Mouse (Mus musculus) forebrain, embryonic 16.5 days (tissue): Measurements from ENCODE around the gene Polg. TPM values are rescaled to one million over a fixed set of nuclear protein-coding genes. Genes with fewer than 3 reads are reported as not detected.

ENCODE experiments used
- ATAC-seq: fragments of 200-750 bp; cut with Nextera tagmentation; 2 replicates; pipeline ENCODE4 v1.8.0; 2017; ENCODE audit warnings: mild to moderate bottlenecking, moderate library complexity
- H3K27ac ChIP-seq: fragments of 300-500 bp; sonication (generic); 2 replicates; pipeline ENCODE4 v1.5.1; 2014; ENCODE audit warnings: low read length, control low read depth
- H3K27me3 ChIP-seq: fragments of 300-500 bp; sonication (generic); replicated peaks from 2 replicates; pipeline ENCODE4 v1.6.1; 2014; ENCODE audit warnings: low read length; ENCODE audit not compliant: control insufficient read depth, insufficient read depth
- H3K36me3 ChIP-seq: fragments of 300-500 bp; sonication (generic); 2 replicates; pipeline ENCODE4 v1.6.1; 2014; ENCODE audit not compliant: control insufficient read depth, insufficient read depth
- H3K4me1 ChIP-seq: fragments of 300-500 bp; sonication (generic); replicated peaks from 2 replicates; pipeline ENCODE4 v1.6.1; 2014; ENCODE audit warnings: low read length; ENCODE audit not compliant: control insufficient read depth, insufficient read depth
- H3K4me2 ChIP-seq: fragments of 300-500 bp; sonication (generic); 2 replicates; pipeline ENCODE4 v1.6.1; 2014; ENCODE audit warnings: mild to moderate bottlenecking, low read length, control low read depth
- H3K4me3 ChIP-seq: fragments of 300-500 bp; sonication (generic); replicated peaks from 2 replicates; pipeline ENCODE4 v1.5.1; 2014; ENCODE audit warnings: mild to moderate bottlenecking, low read length, control low read depth
- H3K9ac ChIP-seq: fragments of 300-500 bp; sonication (generic); replicated peaks from 2 replicates; pipeline ENCODE4 v1.6.1; 2014; ENCODE audit warnings: low read depth, low read length, control low read depth
- H3K9me3 ChIP-seq: fragments of 300-500 bp; sonication (generic); 2 replicates; pipeline ENCODE4 v1.6.1; 2016; ENCODE audit warnings: low read length; ENCODE audit not compliant: control insufficient read depth
- WGBS: fragments of 180-500 bp; shearing (Covaris S2); extraction: QIAGEN DNeasy Blood & Tissue Kit; methylation state at CpG from one replicate; pipeline ENCODE4 v1.1.7; 2014; 5-methylcytosine and 5-hydroxymethylcytosine counted together
- microRNA-seq: library from miRNA; unstranded; fragments of <30 nt; microRNA quantifications from one replicate; pipeline ENCODE4, GENCODE M21; 2017
- polyA plus RNA-seq: library from polyadenylated mRNA; unstranded; fragments of >200 nt; fragmentation: Nextera tagmentation; extraction: Ambion mirVana; gene quantifications from 2 replicates; pipeline ENCODE4 v1.2.1, GENCODE M21; 2015

Gene Polg
- polyA plus RNA-seq, 1 experiment from 2014 or later: 34.6 TPM

DNA sequence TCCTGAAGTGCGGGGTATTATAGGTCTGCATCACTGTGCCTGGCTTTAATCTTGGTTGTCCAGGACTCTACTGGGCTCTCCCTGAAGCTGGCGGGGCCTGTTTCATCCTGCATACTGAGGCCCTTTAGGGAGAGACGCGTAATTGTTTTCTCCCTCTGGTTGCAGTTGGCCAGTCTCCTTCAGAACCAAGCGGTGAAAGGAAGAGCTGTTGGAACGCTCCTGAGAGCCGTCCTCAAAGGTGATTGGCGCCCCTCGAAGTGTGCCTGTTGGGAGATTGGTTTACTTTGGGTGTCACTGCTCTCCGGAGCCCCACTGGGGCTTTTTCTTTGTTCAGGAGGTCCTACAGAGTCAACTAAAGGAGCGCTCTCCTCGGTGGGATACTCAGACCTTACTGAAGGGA is 67.2 kb downstream of the Polg start:
- Histone ChIP-seq H3K27ac (no peak overlapping the region), H3K4me2 (no peak overlapping the region), H3K27me3 (no peaks in the 10 kb centered on the region), H3K9ac (no peak overlapping the region), H3K4me3 (no peak overlapping the region), H3K9me3 (no peaks in the 10 kb centered on the region), H3K36me3 (no peaks in the 10 kb centered on the region), H3K4me1 (no peaks in the 10 kb centered on the region)
- ATAC-seq: no peak
- 69% methylated on average over 12 of the region's 12 CpGs for WGBS

DNA sequence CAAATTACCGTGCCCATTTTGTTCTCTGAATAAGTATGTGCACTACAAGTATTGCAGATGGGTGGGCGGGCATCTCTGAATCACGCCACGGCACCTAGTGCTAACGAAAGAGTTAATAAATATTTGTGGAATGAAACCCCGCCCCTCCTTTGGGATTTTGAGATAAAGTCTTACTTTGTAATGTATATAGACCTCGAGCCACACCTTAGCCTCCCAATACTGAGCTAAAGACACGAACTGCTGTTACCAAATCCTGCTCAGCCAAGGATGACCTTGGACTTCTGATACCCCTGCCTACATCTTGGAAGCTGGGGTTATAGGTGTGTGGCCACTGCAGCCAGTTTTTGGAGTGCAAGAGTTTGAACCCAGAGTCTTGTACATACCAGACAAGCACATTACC is 67.7 kb downstream of the Polg start:
- Histone ChIP-seq H3K27me3 (no peaks in the 10 kb centered on the region), H3K4me1 (no peaks in the 10 kb centered on the region), H3K9ac (no peak overlapping the region), H3K27ac (no peak overlapping the region), H3K4me2 (no peak overlapping the region), H3K36me3 (no peaks in the 10 kb centered on the region), H3K9me3 (no peaks in the 10 kb centered on the region), H3K4me3 (no peak overlapping the region)
- no peak for ATAC-seq
- WGBS: 86% methylated on average over 8 of the region's 8 CpGs

DNA sequence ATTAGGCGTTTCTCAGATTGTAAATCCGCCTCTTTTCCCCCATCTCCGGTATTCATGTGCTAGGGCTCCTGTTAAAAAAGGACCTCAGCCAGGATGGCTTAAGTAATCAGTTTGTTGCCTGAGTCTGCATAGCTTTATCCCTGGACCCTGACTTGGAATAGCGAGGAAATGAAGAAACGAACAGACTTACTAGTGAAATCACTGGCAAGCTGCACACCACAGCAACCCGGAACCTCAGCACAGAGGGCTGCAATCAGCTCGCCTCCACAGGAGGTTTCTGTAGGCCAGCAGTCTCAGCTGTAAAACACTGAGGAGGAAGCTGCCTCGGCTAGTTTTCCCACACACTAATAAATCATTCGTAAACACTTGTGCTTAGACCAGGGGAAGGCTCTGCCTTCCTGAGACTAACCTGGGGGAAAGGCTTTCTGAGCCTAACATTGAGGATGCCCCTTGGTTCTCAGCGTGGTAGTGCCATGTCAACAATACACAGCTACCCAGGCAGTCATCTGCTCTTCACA is 68.7 kb downstream of the Polg start:
- Histone ChIP-seq H3K4me3 (no peak overlapping the region), H3K36me3 (no peaks in the 10 kb centered on the region), H3K9me3 (no peaks in the 10 kb centered on the region), H3K9ac (no peak overlapping the region), H3K27ac (no peak overlapping the region), H3K27me3 (no peaks in the 10 kb centered on the region), H3K4me2 (no peak overlapping the region), H3K4me1 (peaks cover 4% of the 10 kb centered on the region)
- ATAC-seq: no peak
- WGBS: 89% methylated on average over 10 of the region's 10 CpGs

Small RNA genes lying within 50 kb of the gene (microRNA-seq; reads per million reads assigned to microRNA genes)
- gene Mir9-3: 775 reads per million, percentile 78 among the genes with 10 or more reads in this experiment

Other genes with a start within 250 kb of the Polg start
- 23.1 and 26.9 TPM in 2 replicates for gene Abhd2, start 193.2 kb downstream of the Polg start, polyA plus RNA-seq
- gene Rlbp1, start 79.3 kb downstream of the Polg start, polyA plus RNA-seq: 71.6 and 94.9 TPM in 2 replicates
- 6.6 and 6.9 TPM in 2 replicates for gene Fanci, start 74.4 kb downstream of the Polg start, polyA plus RNA-seq
- 2.5 and 5.1 TPM in 2 replicates for gene Rhcg, start 151.3 kb upstream of the Polg start, polyA plus RNA-seq
- gene Ticrr, start 193.8 kb upstream of the Polg start, polyA plus RNA-seq: 2.7 and 3.5 TPM in 2 replicates
- gene Kif7, start 249.4 kb upstream of the Polg start, polyA plus RNA-seq: 2.3 TPM in 2 replicates